Mouse (Mus musculus) midbrain, embryonic 13.5 days (tissue): ENCODE data around the gene Gtf2i. TPM values are rescaled to one million over a fixed set of nuclear protein-coding genes. Genes with fewer than 3 reads are reported as not detected.

Experiments
- ATAC-seq: fragments of 200-750 bp; cut with Nextera tagmentation; 2 replicates; pipeline ENCODE4 v1.8.0; 2017; ENCODE audit warnings: mild to moderate bottlenecking, moderate TSS enrichment, moderate library complexity
- H3K27ac ChIP-seq: fragments of 300-500 bp; sonication (generic); 2 replicates; pipeline ENCODE4 v1.5.1; 2015; ENCODE audit warnings: inconsistent platforms, mild to moderate bottlenecking, moderate library complexity
- H3K27me3 ChIP-seq: fragments of 300-500 bp; sonication (generic); 2 replicates; pipeline ENCODE4 v1.6.1; 2015; ENCODE audit warnings: mild to moderate bottlenecking, inconsistent platforms
- H3K36me3 ChIP-seq: fragments of 300-500 bp; sonication (generic); 2 replicates; pipeline ENCODE4 v1.6.1; 2015; ENCODE audit warnings: mild to moderate bottlenecking, inconsistent platforms
- H3K4me1 ChIP-seq: fragments of 300-500 bp; sonication (generic); replicated peaks from 2 replicates; pipeline ENCODE4 v1.6.1; 2015; ENCODE audit warnings: inconsistent platforms
- H3K4me2 ChIP-seq: fragments of 300-500 bp; sonication (generic); replicated peaks from 2 replicates; pipeline ENCODE4 v1.6.1; 2015; ENCODE audit warnings: moderate library complexity, mild to moderate bottlenecking, inconsistent platforms
- H3K4me3 ChIP-seq: fragments of 300-500 bp; sonication (generic); replicated peaks from 2 replicates; pipeline ENCODE4 v1.5.1; 2015; ENCODE audit warnings: mild to moderate bottlenecking, inconsistent platforms
- H3K9ac ChIP-seq: fragments of 300-500 bp; sonication (generic); replicated peaks from 2 replicates; pipeline ENCODE4 v1.6.1; 2015; ENCODE audit warnings: mild to moderate bottlenecking, inconsistent platforms
- H3K9me3 ChIP-seq: fragments of 300-500 bp; sonication (generic); 2 replicates; pipeline ENCODE4 v1.6.1; 2016; ENCODE audit warnings: mild to moderate bottlenecking, inconsistent platforms
- WGBS: fragments of 180-500 bp; shearing (Covaris S2); methylation state at CpG from one replicate; pipeline ENCODE4 v1.1.7; 2015; 5-methylcytosine and 5-hydroxymethylcytosine counted together
- polyA plus RNA-seq: library from polyadenylated mRNA; unstranded; fragments of >200 nt; fragmentation: Nextera tagmentation; extraction: Ambion mirVana; gene quantifications from 2 replicates; pipeline ENCODE4 v1.2.1, GENCODE M21; 2015

The Gtf2i gene
- polyA plus RNA-seq, 1 experiment from 2014 or later, result 191 TPM

- H3K27ac ChIP-seq, result 0 out of 2 replicates have a peak overlapping the region, but pooled peaks have one; percentile 3
- no peak overlapping the region for H3K4me2 ChIP-seq
- H3K27me3 ChIP-seq, result no peaks in the 10 kb centered on the region
- 93% methylated on average over 8 of the region's 8 CpGs for WGBS
- no peak overlapping the region for H3K9ac ChIP-seq
- no peaks in the 10 kb centered on the region for H3K4me1 ChIP-seq
- no peaks in the 10 kb centered on the region for H3K9me3 ChIP-seq
- no peak overlapping the region for H3K4me3 ChIP-seq
- no peak for ATAC-seq
- H3K36me3 ChIP-seq, result peaks cover 97% of the 10 kb centered on the region
These were observed 65.3 kb downstream of the Gtf2i start for GRCm38 (mm10) chr5:134249245-134249649.

DNA sequence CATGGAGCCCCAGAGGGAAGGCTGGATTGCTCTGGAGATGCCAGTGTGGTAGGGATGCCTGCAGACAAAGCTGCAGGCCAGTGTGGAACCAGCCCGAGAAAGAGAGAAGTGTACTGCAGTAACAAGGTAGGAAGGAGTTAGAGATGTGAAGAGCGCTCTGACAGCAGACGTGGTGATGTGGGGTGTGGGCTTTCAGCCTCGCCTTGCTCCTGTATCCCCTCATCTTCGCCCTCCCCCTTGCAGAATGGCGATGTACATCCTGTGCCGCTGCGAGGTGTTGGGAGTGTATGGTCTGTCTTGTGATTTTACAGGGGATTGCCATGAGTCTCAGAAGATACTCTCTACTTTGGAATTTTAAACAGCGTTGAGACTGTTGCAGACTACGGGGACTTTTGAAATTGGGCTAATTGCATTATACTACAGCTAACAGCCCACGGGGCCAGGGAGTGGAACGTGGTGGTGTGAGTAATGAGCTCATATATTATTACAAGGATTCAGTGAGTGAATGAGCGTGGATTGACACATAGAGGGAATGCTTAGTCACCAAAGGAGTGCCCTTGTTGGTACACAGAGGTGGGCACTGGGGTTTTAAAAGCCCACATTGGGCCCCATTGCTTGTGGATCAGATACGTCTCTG, 65.8 kb downstream of the Gtf2i start:
- 92% methylated on average over 14 of the region's 14 CpGs for WGBS
- ATAC-seq, result no peak

GRCm38 (mm10) chr5:134246146-134246545, 68.4 kb downstream of the Gtf2i start:
- 95% methylated on average over 5 of the region's 5 CpGs for WGBS
- H3K27me3 ChIP-seq, result no peaks in the 10 kb centered on the region
- H3K9me3 ChIP-seq, result no peaks in the 10 kb centered on the region
- no peaks in the 10 kb centered on the region for H3K4me1 ChIP-seq
- H3K27ac ChIP-seq, result no peak overlapping the region
- H3K4me2 ChIP-seq, result no peak overlapping the region
- no peak overlapping the region for H3K9ac ChIP-seq
- H3K36me3 ChIP-seq, result peaks cover 98% of the 10 kb centered on the region
- ATAC-seq, result no peak
- no peak overlapping the region for H3K4me3 ChIP-seq

More for the DNA sequence above, 65.8 kb downstream of the Gtf2i start:
- Histone ChIP-seq H3K27ac (0 out of 2 replicates have a peak overlapping the region, but pooled peaks have one; percentile 3), H3K27me3 (no peaks in the 10 kb centered on the region), H3K36me3 (peaks cover 97% of the 10 kb centered on the region), H3K4me3 (no peak overlapping the region), H3K4me1 (no peaks in the 10 kb centered on the region), H3K9me3 (no peaks in the 10 kb centered on the region), H3K9ac (no peak overlapping the region), H3K4me2 (no peak overlapping the region)

DNA sequence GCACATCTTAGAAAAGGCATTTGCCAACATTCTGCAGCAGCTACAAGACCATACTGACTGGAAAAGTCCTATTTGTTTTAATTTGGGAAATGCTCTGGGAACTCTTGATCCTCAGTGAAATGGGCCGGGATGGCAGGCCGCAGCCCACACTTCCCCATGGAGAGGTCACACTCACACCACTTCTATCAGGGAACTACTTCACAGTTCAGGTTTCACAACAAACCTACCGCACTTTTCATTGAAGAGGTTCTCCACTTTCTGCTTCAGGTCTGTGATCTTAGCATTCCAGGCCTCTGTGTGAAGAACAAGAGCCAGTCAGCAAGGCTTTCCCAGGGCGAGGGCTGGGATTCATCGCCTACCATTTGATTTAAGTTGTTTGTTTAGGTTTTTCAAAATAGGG, 69.7 kb downstream of the Gtf2i start:
- no peak overlapping the region for H3K27ac ChIP-seq
- WGBS, result 95% methylated on average over 5 of the region's 5 CpGs
- ATAC-seq, result no peak
- no peak overlapping the region for H3K4me2 ChIP-seq
- no peak overlapping the region for H3K9ac ChIP-seq
- no peaks in the 10 kb centered on the region for H3K9me3 ChIP-seq
- H3K36me3 ChIP-seq, result peaks cover 100% of the 10 kb centered on the region
- H3K4me3 ChIP-seq, result no peak overlapping the region
- H3K4me1 ChIP-seq, result no peaks in the 10 kb centered on the region
- no peaks in the 10 kb centered on the region for H3K27me3 ChIP-seq

GRCm38 (mm10) chr5:134243661-134244436, 70.7 kb downstream of the Gtf2i start:
- no peak for ATAC-seq
- Histone ChIP-seq H3K9ac (no peak overlapping the region), H3K4me1 (peaks cover 10% of the 10 kb centered on the region), H3K27ac (no peak overlapping the region), H3K9me3 (no peaks in the 10 kb centered on the region), H3K4me3 (no peak overlapping the region), H3K4me2 (no peak overlapping the region), H3K36me3 (peaks cover 100% of the 10 kb centered on the region), H3K27me3 (no peaks in the 10 kb centered on the region)
- 93% methylated on average over 26 of the region's 26 CpGs for WGBS

DNA sequence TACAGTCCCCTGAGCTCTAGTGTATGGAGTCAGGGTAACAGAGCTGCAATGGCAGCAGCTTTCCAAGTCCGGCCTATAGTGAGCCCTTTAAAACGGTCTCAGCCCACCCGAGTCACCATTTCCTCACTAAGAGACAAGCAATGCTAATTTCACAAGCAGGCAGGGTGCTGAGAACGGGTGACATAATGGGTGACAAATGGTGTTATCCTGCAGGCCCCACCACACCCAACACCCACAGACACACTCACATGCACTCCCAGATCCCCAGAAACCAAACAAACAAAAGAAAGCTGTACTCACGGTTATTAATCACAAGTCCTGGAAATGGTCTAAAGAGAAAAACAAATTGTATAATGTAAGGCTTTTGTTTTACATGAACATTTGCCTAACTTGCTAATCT, 72.7 kb downstream of the Gtf2i start:
- H3K27me3 ChIP-seq, result no peaks in the 10 kb centered on the region
- H3K36me3 ChIP-seq, result peaks cover 99% of the 10 kb centered on the region
- H3K4me3 ChIP-seq, result no peak overlapping the region
- no peak for ATAC-seq
- H3K4me2 ChIP-seq, result no peak overlapping the region
- WGBS, result 80% methylated on average over 5 of the region's 5 CpGs
- H3K9ac ChIP-seq, result no peak overlapping the region
- H3K4me1 ChIP-seq, result peaks cover 21% of the 10 kb centered on the region
- H3K9me3 ChIP-seq, result no peaks in the 10 kb centered on the region
- H3K27ac ChIP-seq, result no peak overlapping the region

DNA sequence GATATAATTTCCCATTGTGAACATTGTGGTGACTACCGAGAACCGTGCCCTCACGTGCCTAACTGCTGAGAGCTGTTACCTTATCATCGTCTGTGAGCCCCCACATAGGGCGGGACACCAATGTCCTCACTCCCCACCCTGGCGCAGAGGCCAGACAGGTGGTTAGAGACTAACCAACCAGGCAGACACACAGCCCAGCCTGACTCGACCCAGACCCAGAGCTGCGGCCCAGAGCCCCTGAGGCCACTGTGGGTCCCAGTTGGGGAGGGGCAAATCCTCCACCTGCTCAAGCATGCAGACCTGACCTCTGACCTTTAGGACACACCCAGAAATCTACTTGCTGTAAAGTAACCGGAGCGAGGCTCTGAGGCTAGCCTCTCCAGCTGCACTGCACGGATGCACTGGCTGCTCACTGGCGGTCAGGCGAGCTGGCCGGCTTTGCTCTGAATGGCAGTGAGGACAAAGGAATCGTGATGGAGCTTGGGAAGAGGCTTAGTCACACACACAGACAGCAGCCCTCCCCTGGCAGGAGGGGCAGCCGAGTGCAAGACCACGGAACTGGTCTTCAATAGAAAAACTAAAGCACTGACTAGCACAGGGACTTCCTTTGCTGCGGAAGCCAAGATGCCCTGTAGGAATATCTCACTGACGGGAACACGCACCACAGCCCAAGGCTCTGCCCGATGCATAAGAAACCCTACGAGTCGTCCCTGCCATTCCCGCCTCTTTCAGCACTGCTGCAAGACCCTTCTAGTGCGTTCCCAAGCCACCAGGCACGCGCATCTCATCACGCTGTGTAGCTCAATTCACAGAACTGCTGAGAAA, 76.4 kb downstream of the Gtf2i start:
- Histone ChIP-seq H3K4me3 (no peak overlapping the region), H3K9ac (peak overlapping the region; percentile 49), H3K27me3 (no peaks in the 10 kb centered on the region), H3K36me3 (peaks cover 78% of the 10 kb centered on the region), H3K4me2 (no peak overlapping the region), H3K9me3 (no peaks in the 10 kb centered on the region), H3K27ac (peak overlapping the region; percentile 87), H3K4me1 (peaks cover 44% of the 10 kb centered on the region)
- ATAC-seq, result peak; percentile 89
- 28% methylated on average over 28 of the region's 28 CpGs for WGBS

DNA sequence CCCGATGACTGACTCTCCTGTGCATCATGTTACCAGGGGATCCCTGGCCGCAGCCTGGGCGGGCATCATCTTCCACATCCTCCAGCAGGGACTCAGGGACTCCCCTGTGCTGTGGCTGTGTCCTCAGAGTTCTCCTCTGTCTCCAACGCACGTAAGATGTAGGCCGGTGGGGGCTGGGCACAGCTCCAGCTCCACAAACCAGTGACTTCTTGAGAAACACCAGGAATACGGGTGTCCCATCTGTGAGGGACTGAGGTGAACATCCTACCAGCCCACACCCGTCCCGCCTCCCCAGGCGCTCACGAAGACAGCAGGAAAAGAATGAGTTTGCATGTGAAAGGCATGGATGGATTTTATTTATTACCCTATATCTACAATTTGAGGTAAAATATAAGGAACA, 77.1 kb downstream of the Gtf2i start:
- Histone ChIP-seq H3K4me3 (no peak overlapping the region), H3K36me3 (peaks cover 72% of the 10 kb centered on the region), H3K9ac (no peak overlapping the region), H3K27me3 (no peaks in the 10 kb centered on the region), H3K9me3 (no peaks in the 10 kb centered on the region), H3K27ac (0 out of 2 replicates have a peak overlapping the region, but pooled peaks have one; percentile 87), H3K4me2 (no peak overlapping the region), H3K4me1 (peaks cover 44% of the 10 kb centered on the region)
- no peak for ATAC-seq
- WGBS, result 90% methylated on average over 11 of the region's 11 CpGs

DNA sequence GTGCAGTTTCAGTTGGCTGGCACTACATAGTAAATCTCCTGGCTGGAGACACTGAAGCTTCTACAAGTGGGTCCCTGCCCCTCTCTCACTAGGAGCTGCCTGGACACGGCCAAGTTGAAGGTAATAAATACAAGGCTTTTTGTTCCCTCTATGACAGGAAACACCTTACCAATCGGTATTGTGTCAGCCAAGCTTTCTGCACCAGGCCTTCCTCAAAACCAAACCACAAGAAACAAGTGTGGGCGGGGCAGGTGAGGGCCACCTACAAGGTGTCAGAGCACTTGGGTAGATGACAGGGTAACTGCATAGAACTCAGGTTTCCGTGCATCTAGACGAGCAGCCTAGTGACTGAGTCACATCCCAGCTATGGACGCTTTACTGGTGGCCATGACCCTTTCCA, 77.8 kb downstream of the Gtf2i start:
- Histone ChIP-seq H3K27me3 (no peaks in the 10 kb centered on the region), H3K4me3 (no peak overlapping the region), H3K27ac (no peak overlapping the region), H3K4me2 (no peak overlapping the region), H3K36me3 (peaks cover 65% of the 10 kb centered on the region), H3K9me3 (no peaks in the 10 kb centered on the region), H3K4me1 (peaks cover 44% of the 10 kb centered on the region), H3K9ac (no peak overlapping the region)
- WGBS, result 92% methylated on average over 6 of the region's 6 CpGs
- no peak for ATAC-seq

- Histone ChIP-seq H3K9ac (no peak overlapping the region), H3K4me3 (no peak overlapping the region), H3K4me2 (no peak overlapping the region), H3K4me1 (peaks cover 44% of the 10 kb centered on the region), H3K36me3 (peaks cover 59% of the 10 kb centered on the region), H3K27me3 (no peaks in the 10 kb centered on the region), H3K9me3 (no peaks in the 10 kb centered on the region), H3K27ac (0 out of 2 replicates have a peak overlapping the region, but pooled peaks have one; percentile 60)
- ATAC-seq, result no peak
- WGBS, result 96% methylated on average over 3 of the region's 3 CpGs
These were observed 78.3 kb downstream of the Gtf2i start for GRCm38 (mm10) chr5:134236241-134236640.

GRCm38 (mm10) chr5:134235111-134235510, 79.4 kb downstream of the Gtf2i start:
- whole genome bisulfite sequencing, result 48% methylated on average over 6 of the region's 6 CpGs
- no peaks in the 10 kb centered on the region for H3K9me3 ChIP-seq
- H3K9ac ChIP-seq, result no peak overlapping the region
- no peaks in the 10 kb centered on the region for H3K27me3 ChIP-seq
- H3K4me1 ChIP-seq, result peaks cover 44% of the 10 kb centered on the region
- no peak overlapping the region for H3K4me3 ChIP-seq
- H3K36me3 ChIP-seq, result peaks cover 48% of the 10 kb centered on the region
- peak overlapping the region; percentile 60 for H3K27ac ChIP-seq
- ATAC-seq, result no peak
- no peak overlapping the region for H3K4me2 ChIP-seq

GRCm38 (mm10) chr5:134234205-134234604, 80.4 kb downstream of the Gtf2i start:
- Histone ChIP-seq H3K9me3 (no peaks in the 10 kb centered on the region), H3K9ac (no peak overlapping the region; the same call in 1 of the 2 replicates), H3K36me3 (peaks cover 39% of the 10 kb centered on the region), H3K27me3 (no peaks in the 10 kb centered on the region), H3K4me1 (peaks cover 38% of the 10 kb centered on the region), H3K4me2 (no peak overlapping the region), H3K27ac (peak overlapping the region; percentile 39; the same call in 1 of the 2 replicates), H3K4me3 (no peak overlapping the region)
- no peak for ATAC-seq
- 68% methylated on average over 2 of the region's 2 CpGs for WGBS
